Mouse (Mus musculus) CH12.LX (cell line): ENCODE results near the gene Acyp1. TPM values are rescaled to one million over a fixed set of nuclear protein-coding genes. Genes with fewer than 3 reads are reported as not detected.

ENCODE experiments used
- DNase-seq: peaks from one replicate; pipeline ENCODE4 v3.0.0-alpha.2; 2013; ENCODE audit errors: extremely low read depth
- H3K27ac ChIP-seq: 2 replicates; pipeline ENCODE4 v1.5.1; 2012; ENCODE audit warnings: low read depth, mild to moderate bottlenecking, control low read depth, moderate library complexity; ENCODE audit not compliant: insufficient read depth
- H3K27me3 ChIP-seq: replicated peaks from 2 replicates; pipeline ENCODE3; 2012; ENCODE audit warnings: inconsistent platforms
- H3K36me3 ChIP-seq, 2 experiments: replicated peaks in 1 of 2; 2 replicates each; pipeline versions ENCODE3 to v1.6.1; 2012; ENCODE audit warnings: inconsistent platforms in 1 of 2, low read length in 1 of 2, mild to moderate bottlenecking in 1 of 2, mixed read lengths in 1 of 2, moderate library complexity in 1 of 2; ENCODE audit not compliant: control insufficient read depth in 1 of 2, insufficient read depth in 1 of 2
- H3K4me1 ChIP-seq, 2 experiments: 2 replicates each; pipeline ENCODE4 v1.6.1; 2012; ENCODE audit warnings: inconsistent platforms in 1 of 2, moderate library complexity in 1 of 2; ENCODE audit not compliant: insufficient read depth in 2 of 2, control insufficient read depth in 1 of 2
- H3K4me2 ChIP-seq: 2 replicates; pipeline ENCODE4 v1.6.1; 2012; ENCODE audit warnings: low read depth, mild to moderate bottlenecking, control low read depth; ENCODE audit not compliant: poor library complexity, insufficient read depth, severe bottlenecking
- H3K4me3 ChIP-seq, 3 experiments: fragments of 150-350 bp in 1 of 3; sonication (generic) in 1 of 3; replicated peaks in 1 of 3; 2 replicates each; pipeline versions ENCODE3 to v1.5.1; 2011 to 2012; ENCODE audit warnings: low read depth in 2 of 3, low read length in 2 of 3, mild to moderate bottlenecking in 2 of 3, moderate library complexity in 2 of 3, control low read depth in 1 of 3, improper control_type of control experiment in 1 of 3, inconsistent platforms in 1 of 3, mixed read lengths in 1 of 3; ENCODE audit not compliant: poor library complexity in 1 of 3
- H3K79me2 ChIP-seq: replicated peaks from 2 replicates; pipeline ENCODE4 v1.6.1; 2012; ENCODE audit warnings: mild to moderate bottlenecking, moderate library complexity; ENCODE audit not compliant: control insufficient read depth, poor library complexity, insufficient read depth, severe bottlenecking; ENCODE audit errors: extremely low read depth
- H3K9ac ChIP-seq: 2 replicates; pipeline ENCODE4 v1.6.1; 2012; ENCODE audit warnings: low read depth, mild to moderate bottlenecking, control low read depth, moderate library complexity; ENCODE audit not compliant: insufficient read depth
- H3K9me3 ChIP-seq: replicated peaks from 2 replicates; pipeline ENCODE3; 2012; ENCODE audit warnings: low read length, inconsistent platforms, mixed read lengths
- BHLHE40 ChIP-seq: IDR thresholded peaks from 2 replicates; pipeline ENCODE4 v1.6.1; 2011; ENCODE audit warnings: mild to moderate bottlenecking, low read depth, low read length, improper control_type of control experiment
- CHD1 ChIP-seq: IDR thresholded peaks from 2 replicates; pipeline ENCODE4 v1.6.1; 2012; ENCODE audit warnings: low read depth, low read length, improper control_type of control experiment, inconsistent platforms
- CHD2 ChIP-seq: IDR thresholded peaks from 2 replicates; pipeline ENCODE4 v1.6.1; 2011; ENCODE audit warnings: low read length, improper control_type of control experiment
- E2F4 ChIP-seq: IDR thresholded peaks from 2 replicates; pipeline ENCODE4 v1.6.1; 2011; ENCODE audit warnings: low read depth, low read length, improper control_type of control experiment; ENCODE audit not compliant: insufficient replicate concordance
- EP300 ChIP-seq: IDR thresholded peaks from 2 replicates; pipeline ENCODE4 v1.6.1; 2011; ENCODE audit warnings: low read length, improper control_type of control experiment
- ETS1 ChIP-seq: conservative IDR thresholded peaks from 2 replicates; pipeline ENCODE4 v1.6.1; 2012; ENCODE audit warnings: low read depth, mild to moderate bottlenecking, inconsistent platforms, low read length, improper control_type of control experiment, moderate library complexity
- GABPA ChIP-seq: IDR thresholded peaks from 2 replicates; pipeline ENCODE4 v1.6.1; 2012; ENCODE audit warnings: low read depth, low read length, improper control_type of control experiment, inconsistent platforms; ENCODE audit not compliant: insufficient replicate concordance
- HCFC1 ChIP-seq: IDR thresholded peaks from 2 replicates; pipeline ENCODE4 v1.6.1; 2012; ENCODE audit warnings: low read depth, mild to moderate bottlenecking, inconsistent platforms, low read length, improper control_type of control experiment
- IRF4 ChIP-seq: IDR thresholded peaks from 2 replicates; pipeline ENCODE4 v1.6.1; 2014; ENCODE audit warnings: low read depth, mild to moderate bottlenecking, inconsistent platforms, low read length, improper control_type of control experiment
- JUND ChIP-seq: conservative IDR thresholded peaks from 2 replicates; pipeline ENCODE4 v1.6.1; 2011; ENCODE audit warnings: low read depth, low read length, improper control_type of control experiment
- MEF2A ChIP-seq: IDR thresholded peaks from 2 replicates; pipeline ENCODE4 v1.6.1; 2014; ENCODE audit warnings: low read depth, mild to moderate bottlenecking, inconsistent platforms, low read length, improper control_type of control experiment, borderline replicate concordance
- MXI1 ChIP-seq: IDR thresholded peaks from 2 replicates; pipeline ENCODE4 v1.6.1; 2011; ENCODE audit warnings: mild to moderate bottlenecking, low read depth, low read length, improper control_type of control experiment
- MYC ChIP-seq: IDR thresholded peaks from 2 replicates; pipeline ENCODE4 v1.6.1; 2011; ENCODE audit warnings: low read depth, mild to moderate bottlenecking, improper control_type of control experiment, low read length
- NELFE ChIP-seq: IDR thresholded peaks from 2 replicates; pipeline ENCODE4 v1.6.1; 2011; ENCODE audit warnings: low read depth, low read length, improper control_type of control experiment
- NRF1 ChIP-seq: IDR thresholded peaks from 2 replicates; pipeline ENCODE4 v1.6.1; 2014; ENCODE audit warnings: low read depth, mild to moderate bottlenecking, inconsistent platforms, low read length, improper control_type of control experiment, moderate library complexity
- SIN3A ChIP-seq: IDR thresholded peaks from 2 replicates; pipeline ENCODE4 v1.6.1; 2012; ENCODE audit warnings: low read length, improper control_type of control experiment, inconsistent platforms
- SMC3 ChIP-seq: IDR thresholded peaks from 2 replicates; pipeline ENCODE4 v1.6.1; 2011; ENCODE audit warnings: low read depth, low read length, improper control_type of control experiment
- ZNF384 ChIP-seq: IDR thresholded peaks from 2 replicates; pipeline ENCODE4 v1.6.1; 2012; ENCODE audit warnings: low read depth, low read length, improper control_type of control experiment, inconsistent platforms
- dilution Hi-C: fragments of 300-500 bp; cut with MboI; formaldehyde crosslinking; loops from 2 replicates; pipeline ENCODE4 v1.14.3; 2020; ENCODE audit warnings: low sequenced_read_pairs; ENCODE audit not compliant: extremely low pct_unique_long_range_greater_than_20kb, extremely low pct_ligation_motif_present
- in situ Hi-C: fragments of 300-500 bp; cut with MboI; formaldehyde crosslinking; loops from 3 replicates; pipeline ENCODE4 v1.14.3; 2019; ENCODE audit warnings: low sequenced_read_pairs, low pct_ligation_motif_present, low pct_unique_long_range_greater_than_20kb, mixed read lengths
- polyA plus RNA-seq: library from polyadenylated mRNA; unstranded; fragments of >175 nt; gene quantifications from 2 replicates; pipeline ENCODE4 v1.2.1, GENCODE M21; 2012; ENCODE audit warnings: low read depth; ENCODE audit not compliant: insufficient read length
- total RNA-seq, 2 experiments: library from RNA; depleted of rRNA; stranded (reverse); fragments of 300-350 nt in 1 of 2; fragments of >200 nt in 1 of 2; gene quantifications; 2 replicates each; pipeline ENCODE4 v1.2.3; 2012 to 2014

The Acyp1 gene
- total and polyA plus RNA-seq, 3 experiments: 15.3 to 37.2 (median 27.5) TPM

DNA sequence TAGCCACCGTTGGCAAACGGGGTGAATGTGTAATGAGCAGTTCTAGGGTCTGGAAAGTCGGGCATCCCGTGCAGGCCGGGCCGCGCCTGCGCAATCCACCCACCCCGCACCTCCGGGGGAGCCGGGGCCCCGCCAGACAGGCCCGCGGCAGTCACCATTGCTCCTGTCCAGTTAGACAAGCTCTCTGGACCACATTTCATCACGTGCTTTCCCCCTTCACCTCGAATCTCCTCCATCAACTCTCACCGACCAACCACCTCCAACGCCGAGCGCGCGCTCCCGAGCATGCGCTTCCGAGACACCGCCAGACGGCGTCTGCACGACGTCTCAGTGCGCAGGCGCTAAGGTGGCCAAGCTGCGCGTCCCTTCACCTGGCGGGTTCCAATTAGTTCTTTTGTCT lies 17.9 kb downstream of the Acyp1 start, which contains the start of gene Mlh3 (continued):
- peak; percentile 34; the same call in 1 of the 2 replicates for TF ChIP-seq IRF4
- peak; percentile 61; the same call in 1 of the 2 replicates for TF ChIP-seq MYC
- TF ChIP-seq NRF1: peak; percentile 97

DNA sequence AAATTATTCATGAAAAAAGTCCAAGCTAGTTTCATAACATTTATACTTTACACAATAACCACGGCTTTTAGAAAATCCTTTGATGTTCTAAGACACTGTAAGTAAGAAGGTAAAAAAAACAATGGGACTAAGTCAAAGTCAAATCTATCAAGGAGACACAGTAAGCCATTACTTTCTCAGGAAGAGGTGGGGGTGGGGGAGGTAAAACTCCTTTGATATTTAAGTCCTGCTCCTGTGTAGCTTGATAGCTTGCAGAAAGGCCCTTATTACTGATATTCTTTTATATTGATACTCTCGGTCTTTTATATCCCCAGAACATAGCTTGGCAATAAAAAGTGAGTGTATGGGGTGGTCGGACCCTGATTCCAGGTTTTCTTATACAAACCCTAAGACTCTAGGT lies 18.4 kb downstream of the Acyp1 start:
- Histone ChIP-seq H3K4me3 (peak overlapping the region; percentile 40 to 75 (median 61)), H3K27ac (no peak overlapping the region), H3K36me3 (peaks cover 3 to 28% of the 10 kb centered on the region in 2 experiments)

DNA sequence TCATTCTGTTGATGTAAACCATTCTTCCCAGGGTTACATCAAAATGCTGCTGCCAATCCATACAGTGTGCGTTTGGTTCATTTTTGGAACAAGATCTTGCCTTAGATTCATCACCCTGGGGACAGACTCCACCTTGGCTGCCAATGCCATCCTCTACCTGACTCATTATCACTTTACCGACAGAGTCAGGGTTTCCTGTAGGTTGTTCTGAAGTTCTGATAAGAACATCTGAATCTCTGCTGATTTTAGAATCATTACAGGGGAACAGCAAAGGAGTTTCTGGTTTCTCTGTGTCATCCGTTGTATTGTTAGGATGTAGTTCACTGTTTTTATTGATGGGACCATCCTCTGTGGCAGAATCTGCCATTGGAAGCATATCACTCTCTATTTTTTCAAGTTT lies 22.0 kb downstream of the Acyp1 start:
- H3K36me3 ChIP-seq: peaks cover 6 to 46% of the 10 kb centered on the region in 2 experiments
- dilution Hi-C loops (no loop called here), in situ Hi-C loops (no loop called here)
- H3K4me3 ChIP-seq: no peak overlapping the region
- no peak for DNase-seq
- H3K27ac ChIP-seq: no peak overlapping the region
- H3K9ac ChIP-seq: no peak overlapping the region
- no peaks in the 10 kb centered on the region for H3K79me2 ChIP-seq
- H3K4me2 ChIP-seq: no peak overlapping the region
- peaks cover 2 to 18% of the 10 kb centered on the region in 2 experiments; a peak in 2 of 4 replicates for H3K4me1 ChIP-seq
- H3K27me3 ChIP-seq: no peaks in the 10 kb centered on the region
- no peaks in the 10 kb centered on the region for H3K9me3 ChIP-seq
- TF ChIP-seq ZNF384 (no peak), NELFE (no peak), CHD1 (no peak), JUND (no peak), MEF2A (no peak), EP300 (no peak), MYC (no peak)

More for the DNA sequence above, 18.4 kb downstream of the Acyp1 start:
- Histone ChIP-seq H3K79me2 (no peaks in the 10 kb centered on the region), H3K9ac (peak overlapping the region; percentile 86), H3K4me1 (peaks cover 4 to 41% of the 10 kb centered on the region in 2 experiments; a peak in 2 of 4 replicates), H3K9me3 (no peaks in the 10 kb centered on the region), H3K27me3 (no peaks in the 10 kb centered on the region), H3K4me2 (peak overlapping the region; percentile 72)
- TF ChIP-seq CHD2 (peak; percentile 48; the same call in 1 of the 2 replicates), MEF2A (no peak)
- dilution Hi-C loops (no loop called here), in situ Hi-C loops (no loop called here)
- no peak for DNase-seq

DNA sequence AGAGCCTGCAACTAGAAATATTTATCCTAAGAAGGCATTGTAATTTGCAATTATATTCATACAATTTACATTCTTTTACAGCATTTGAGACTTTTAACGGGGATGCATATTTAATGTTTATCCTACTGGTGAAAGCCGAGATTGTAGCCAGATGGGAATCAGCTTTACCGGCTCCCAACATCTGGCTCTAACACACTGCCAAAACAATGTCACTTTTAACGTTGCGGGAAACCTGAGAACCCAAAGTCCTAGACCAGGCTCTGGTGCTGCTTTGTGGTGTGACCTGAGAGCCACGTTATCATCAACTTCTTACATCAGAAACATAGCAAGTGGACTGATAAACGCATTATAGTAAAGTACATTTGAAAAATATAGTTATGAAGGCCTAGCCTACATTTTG lies 23.3 kb downstream of the Acyp1 start:
- no peaks in the 10 kb centered on the region for H3K79me2 ChIP-seq
- in situ Hi-C loops: no loop called here
- H3K27me3 ChIP-seq: no peaks in the 10 kb centered on the region
- no peaks in the 10 kb centered on the region for H3K9me3 ChIP-seq
- H3K27ac ChIP-seq: no peak overlapping the region
- no peak for TF ChIP-seq GABPA
- TF ChIP-seq EP300: no peak
- no peak for TF ChIP-seq MXI1
- TF ChIP-seq BHLHE40: no peak
- TF ChIP-seq SMC3: no peak
- no peak for TF ChIP-seq CHD2
- no peak for TF ChIP-seq HCFC1
- no peak for TF ChIP-seq ETS1
- TF ChIP-seq E2F4: no peak
- TF ChIP-seq SIN3A: no peak
- H3K4me2 ChIP-seq: no peak overlapping the region
- no peak overlapping the region for H3K4me3 ChIP-seq
- dilution Hi-C loops: no loop called here
- H3K9ac ChIP-seq: no peak overlapping the region
- H3K36me3 ChIP-seq: peaks cover 12 to 58% of the 10 kb centered on the region in 2 experiments
- peaks cover 2 to 15% of the 10 kb centered on the region in 2 experiments; a peak in 2 of 4 replicates for H3K4me1 ChIP-seq
- no peak for DNase-seq
